Mouse (Mus musculus): ENCODE data around the gene Cyp2b23.
"Not testable (repeated sequence)": the region's sequence is repeated elsewhere in the genome, so short reads cannot be mapped to it uniquely, and the experiment has no call there.

The Cyp2b23 gene

DNA sequence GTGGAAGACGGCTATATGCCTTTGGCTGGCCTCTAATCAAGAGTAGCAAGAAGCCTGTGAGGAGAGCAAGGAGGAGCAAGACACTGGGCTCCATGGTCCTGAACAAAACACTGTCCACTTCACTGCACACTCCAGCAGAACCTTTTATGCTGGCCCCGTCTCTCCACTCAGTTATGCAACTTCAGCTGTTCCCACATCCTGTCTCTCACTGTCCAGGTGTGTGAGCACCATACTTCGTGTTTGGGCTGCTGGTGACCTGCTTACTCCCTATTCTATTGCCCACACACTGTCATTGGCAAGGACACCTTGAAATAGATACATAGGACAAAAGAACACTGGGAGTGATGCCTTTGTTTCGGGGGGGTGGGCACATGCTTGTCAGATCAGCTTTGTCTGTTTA lies at the start of gene Cyp2b23:
Cyp2b23 (minus strand) TSS at position 101 of the 400 bp plus-strand sequence.
- DNase-seq (ENCODE audit: low read depth): no peak

DNA sequence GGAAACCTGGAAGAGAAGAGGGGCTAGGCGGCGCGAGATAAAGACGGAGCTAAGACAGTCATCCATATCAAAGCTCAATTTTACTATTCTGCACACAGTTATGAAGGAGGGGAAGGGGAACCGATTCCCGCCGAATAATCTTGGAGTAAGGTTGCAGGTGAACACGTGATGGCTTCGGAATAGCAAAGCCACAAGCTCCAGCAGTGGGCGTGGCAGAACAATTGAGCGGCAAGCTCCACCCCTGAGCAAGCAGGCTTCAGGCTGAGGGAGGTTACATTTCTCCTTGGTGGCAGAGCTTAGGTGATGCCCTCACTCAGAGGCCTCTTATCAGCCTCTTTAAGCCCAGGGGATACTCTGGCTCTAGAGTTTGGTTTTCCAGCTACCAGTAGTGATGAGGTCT lies 24.8 kb upstream of the Cyp2b23 start:
- DNase-seq (ENCODE audit: low read depth): no peak

DNA sequence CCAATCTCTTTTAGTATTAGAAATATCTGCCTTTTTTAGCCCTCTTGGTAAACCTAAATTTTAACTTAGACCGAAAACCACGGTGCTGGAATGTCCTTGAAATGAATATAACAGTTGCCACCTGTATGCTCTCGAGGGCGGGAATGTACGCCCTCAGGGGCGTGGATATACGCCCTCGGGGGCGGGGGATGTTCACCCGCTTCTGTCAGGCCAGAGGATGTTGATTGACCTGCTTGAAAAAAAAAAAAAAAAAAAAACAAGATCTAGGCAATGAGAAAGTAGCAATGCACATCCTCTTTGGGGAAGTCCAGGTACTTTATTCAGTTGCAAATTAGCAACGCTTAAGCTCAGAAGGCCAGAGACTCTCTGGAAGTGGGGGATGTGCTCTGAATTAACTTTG lies 20.8 kb upstream of the Cyp2b23 start:
- DNase-seq (ENCODE audit: low read depth): no peak

GRCm38 (mm10) chr7:26706191-26706590 lies 20.0 kb upstream of the Cyp2b23 start:
- not testable (repeated sequence) for DNase-seq (ENCODE audit: low read depth)

- no peak for DNase-seq (ENCODE audit: low read depth)
These were observed 13.9 kb upstream of the Cyp2b23 start for GRCm38 (mm10) chr7:26700151-26700550.

GRCm38 (mm10) chr7:26685713-26686112 lies 524 bp downstream of the Cyp2b23 start:
- DNase-seq (ENCODE audit: low read depth): no peak

DNA sequence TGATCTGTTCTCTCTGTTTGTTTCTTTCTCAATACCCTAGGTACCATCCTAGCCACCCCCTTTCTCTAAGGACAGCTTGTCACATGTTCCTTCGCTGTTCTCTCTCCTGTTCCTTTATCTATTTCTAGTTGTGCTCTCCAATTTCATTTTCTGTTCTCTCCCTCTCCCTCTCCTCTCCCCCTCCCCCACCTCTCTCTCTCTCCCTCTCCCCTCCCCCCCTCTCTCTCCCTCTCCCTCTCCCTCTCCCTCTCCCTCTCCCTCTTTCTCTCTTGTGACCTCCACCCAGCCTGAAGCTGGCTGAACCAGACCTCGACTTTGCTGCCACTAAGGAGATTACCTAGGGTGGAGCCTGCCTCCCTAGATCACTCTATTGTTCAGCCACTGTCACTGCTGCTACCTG lies 18.8 kb downstream of the Cyp2b23 start:
- not testable (repeated sequence) for DNase-seq (ENCODE audit: low read depth)

DNA sequence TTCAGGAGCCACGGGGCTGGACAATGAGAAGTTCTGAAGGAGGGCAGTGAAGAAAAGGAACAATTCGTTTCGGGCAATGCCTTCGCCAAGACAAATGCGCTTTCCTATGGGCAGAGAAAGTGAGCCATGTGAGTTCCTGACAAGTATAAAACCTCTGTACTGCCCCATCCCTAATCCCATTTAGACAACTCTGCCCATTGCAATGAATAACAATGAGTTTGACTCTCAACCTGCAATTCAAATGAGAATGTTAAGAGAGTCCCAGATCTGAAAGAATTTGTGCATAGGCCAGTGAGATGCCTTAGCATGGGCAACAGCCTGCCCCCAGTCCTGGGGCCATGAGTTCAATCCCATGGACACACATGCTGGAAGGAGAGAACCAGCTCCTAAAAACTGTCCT lies 20.2 kb downstream of the Cyp2b23 start:
- no peak for DNase-seq (ENCODE audit: low read depth)

GRCm38 (mm10) chr7:26618364-26618763 lies 67.9 kb downstream of the Cyp2b23 start, which contains the start of gene Vmn1r185:
Vmn1r185 (minus strand) TSS chr7:26618464.
- not testable (repeated sequence) for DNase-seq (ENCODE audit: low read depth)

Data from naive thymus-derived CD4-positive, alpha-beta T cell, adult 2 months (primary cell).